Mouse (Mus musculus): ENCODE measurements around the gene Stac2. TPM values are rescaled to one million over a fixed set of nuclear protein-coding genes. Genes with fewer than 3 reads are reported as not detected.

The Stac2 gene
- polyA plus RNA-seq, 1 experiment from 2014 or later: 0.42 TPM

DNA sequence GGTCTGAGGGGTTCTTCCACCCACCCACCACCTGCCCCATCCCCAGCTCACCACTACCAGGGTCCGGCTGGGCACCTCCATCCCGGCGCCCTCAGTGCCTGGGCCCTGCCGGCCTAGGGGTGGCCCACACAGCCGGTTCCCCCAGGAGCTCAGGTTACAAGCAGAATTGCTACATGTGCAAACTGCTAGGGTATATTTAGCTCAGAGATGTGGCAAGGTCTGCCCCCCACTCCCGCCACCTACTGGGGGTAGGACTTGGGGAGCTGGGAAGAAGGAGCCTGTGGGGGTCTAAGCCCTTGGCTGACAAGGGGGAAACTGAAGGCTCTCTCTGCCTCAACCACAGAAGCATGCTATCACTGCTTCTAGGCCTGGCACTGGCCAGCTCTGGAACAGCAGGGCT lies 35.0 kb downstream of the Stac2 start:
- H3K27ac ChIP-seq: peak overlapping the region; percentile 62
- WGBS: 78% methylated on average over 6 of the region's 6 CpGs
- H3K36me3 ChIP-seq (replicated peaks): peaks cover 44% of the 10 kb centered on the region
- H3K9me3 ChIP-seq: no peaks in the 10 kb centered on the region
- no peak for DNase-seq (ENCODE audit: extremely low spot score, low spot score)
- peak overlapping the region; percentile 18; the same call in 1 of the 2 replicates for H3K4me3 ChIP-seq
- peaks cover 34% of the 10 kb centered on the region for H3K27me3 ChIP-seq (ENCODE audit: poor library complexity, severe bottlenecking)
- peaks cover 54% of the 10 kb centered on the region for H3K4me1 ChIP-seq

DNA sequence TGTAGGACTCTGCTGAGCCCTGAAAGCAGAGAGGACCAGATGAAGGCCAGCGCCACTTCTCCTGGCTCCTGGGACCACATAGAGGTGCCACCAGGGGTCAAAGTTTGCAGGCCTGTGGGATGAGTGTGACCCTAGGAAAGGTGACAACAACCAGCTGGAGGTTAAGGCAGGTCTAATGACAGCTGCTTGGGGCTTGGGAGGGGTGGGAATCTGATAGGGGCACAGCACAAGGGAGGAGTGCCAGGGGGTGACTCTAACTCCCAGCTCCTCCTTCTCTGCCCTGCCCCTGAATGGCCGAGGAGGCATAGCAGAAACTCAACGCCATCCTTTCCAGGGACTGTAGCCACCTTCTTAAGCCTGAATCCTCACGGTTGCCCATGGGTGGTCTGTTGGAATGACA lies 36.4 kb downstream of the Stac2 start:
- Histone ChIP-seq H3K27ac (no peak overlapping the region), H3K27me3 (ENCODE audit: poor library complexity, severe bottlenecking) (peaks cover 46% of the 10 kb centered on the region), H3K9me3 (no peaks in the 10 kb centered on the region), H3K4me3 (no peak overlapping the region), H3K36me3 (replicated peaks) (peaks cover 45% of the 10 kb centered on the region), H3K4me1 (peaks cover 50% of the 10 kb centered on the region)
- 81% methylated on average over 4 of the region's 4 CpGs for WGBS
- DNase-seq (ENCODE audit: extremely low spot score, low spot score): no peak

DNA sequence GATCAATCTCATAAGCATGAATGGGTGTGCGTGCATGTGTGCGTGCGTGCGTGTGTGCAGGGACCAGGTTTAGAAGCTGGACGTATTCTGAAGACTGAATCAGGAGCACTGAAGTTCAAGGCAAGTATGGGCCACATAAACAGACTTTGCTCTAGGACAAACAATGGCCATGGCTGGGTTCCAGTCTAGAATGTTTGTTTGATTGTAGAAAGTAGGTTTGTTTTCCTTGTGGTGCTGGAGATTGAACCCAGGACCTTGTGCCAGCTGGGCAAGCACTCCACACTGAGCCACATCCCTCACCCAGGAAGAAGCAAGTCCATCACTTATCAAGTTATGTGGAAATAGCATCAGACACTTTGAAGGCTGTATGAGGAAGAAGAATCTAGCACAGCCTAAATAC lies 37.1 kb downstream of the Stac2 start:
- 94% methylated on average over 5 of the region's 5 CpGs for WGBS
- H3K4me1 ChIP-seq: peaks cover 47% of the 10 kb centered on the region
- H3K36me3 ChIP-seq (replicated peaks): peaks cover 48% of the 10 kb centered on the region
- H3K27me3 ChIP-seq (ENCODE audit: poor library complexity, severe bottlenecking): peaks cover 45% of the 10 kb centered on the region
- no peak overlapping the region for H3K27ac ChIP-seq
- no peaks in the 10 kb centered on the region for H3K9me3 ChIP-seq
- no peak overlapping the region for H3K4me3 ChIP-seq
- no peak for DNase-seq (ENCODE audit: extremely low spot score, low spot score)

DNA sequence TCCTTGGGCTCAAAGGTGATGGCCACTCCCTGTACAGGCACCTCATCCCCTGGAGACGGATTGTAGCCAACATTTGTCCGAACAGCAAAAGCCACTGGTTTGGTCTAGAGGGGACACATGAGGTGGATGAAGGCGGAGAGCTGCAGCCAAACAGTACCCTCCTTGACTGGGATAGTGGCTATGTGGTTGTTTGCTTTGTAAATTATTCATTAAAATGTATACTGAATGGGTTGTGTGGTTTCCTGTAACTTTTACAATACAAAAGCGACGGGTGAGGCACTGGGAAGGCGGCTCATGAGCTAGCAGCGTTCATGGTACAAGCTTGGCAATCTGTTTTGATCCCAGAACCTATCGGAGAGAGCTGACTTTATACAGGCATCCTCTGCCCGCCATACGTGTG lies 40.4 kb downstream of the Stac2 start:
- 88% methylated on average over 10 of the region's 10 CpGs for WGBS

DNA sequence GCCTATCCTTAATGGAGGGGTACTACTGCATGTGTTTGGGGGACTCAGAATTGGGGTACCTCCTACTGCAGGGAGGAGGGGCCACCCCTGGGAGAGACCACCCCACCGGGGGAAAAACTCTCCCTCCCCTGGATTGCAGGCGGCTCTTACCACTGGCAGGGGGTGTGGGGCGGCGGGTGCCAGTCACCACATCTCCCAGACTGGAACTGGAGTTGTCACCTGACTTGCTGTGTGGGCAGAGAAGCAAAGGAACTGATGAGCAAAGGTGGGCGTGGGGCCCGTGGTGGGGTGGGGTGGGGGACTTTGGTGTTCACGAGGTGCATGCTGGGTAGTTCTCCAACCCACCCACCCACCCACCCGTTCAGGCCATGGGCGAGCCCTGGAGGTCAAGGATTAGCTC lies 41.5 kb downstream of the Stac2 start:
- H3K9me3 ChIP-seq: no peaks in the 10 kb centered on the region
- no peak for DNase-seq (ENCODE audit: extremely low spot score, low spot score)
- no peak overlapping the region for H3K27ac ChIP-seq
- 72% methylated on average over 9 of the region's 9 CpGs for WGBS
- H3K27me3 ChIP-seq (ENCODE audit: poor library complexity, severe bottlenecking): peaks cover 18% of the 10 kb centered on the region
- H3K4me3 ChIP-seq: no peak overlapping the region
- H3K4me1 ChIP-seq: peaks cover 14% of the 10 kb centered on the region
- peaks cover 59% of the 10 kb centered on the region for H3K36me3 ChIP-seq (replicated peaks)

More for the DNA sequence above, 40.4 kb downstream of the Stac2 start:
- no peaks in the 10 kb centered on the region for H3K9me3 ChIP-seq
- H3K4me3 ChIP-seq: no peak overlapping the region
- H3K36me3 ChIP-seq (replicated peaks): peaks cover 66% of the 10 kb centered on the region
- H3K27me3 ChIP-seq (ENCODE audit: poor library complexity, severe bottlenecking): peaks cover 19% of the 10 kb centered on the region
- H3K4me1 ChIP-seq: peaks cover 14% of the 10 kb centered on the region
- no peak overlapping the region for H3K27ac ChIP-seq
- no peak for DNase-seq (ENCODE audit: extremely low spot score, low spot score)

DNA sequence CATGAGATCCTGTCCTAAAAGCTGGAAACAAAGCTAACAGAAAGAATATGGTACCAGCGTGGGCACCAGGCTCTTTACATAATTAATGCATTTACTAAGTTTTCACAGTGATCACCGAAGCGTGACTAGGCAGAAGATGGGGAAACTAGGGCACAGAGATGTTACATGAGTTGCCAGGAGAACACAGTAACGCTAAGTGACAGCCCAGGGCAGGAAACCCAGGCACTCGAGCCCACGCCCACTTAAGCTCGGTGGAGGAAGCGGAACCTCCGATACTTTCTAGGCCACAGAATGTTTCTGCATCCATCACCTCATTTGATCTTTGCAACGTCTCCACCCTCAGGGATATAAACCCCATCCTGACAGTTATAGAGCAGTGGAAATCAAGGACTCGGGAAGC lies 45.2 kb downstream of the Stac2 start:
- Histone ChIP-seq H3K9me3 (no peaks in the 10 kb centered on the region), H3K4me3 (no peak overlapping the region), H3K27me3 (ENCODE audit: poor library complexity, severe bottlenecking) (peaks cover 48% of the 10 kb centered on the region), H3K36me3 (replicated peaks) (peaks cover 51% of the 10 kb centered on the region), H3K4me1 (peaks cover 32% of the 10 kb centered on the region), H3K27ac (no peak overlapping the region)
- no peak for DNase-seq (ENCODE audit: extremely low spot score, low spot score)
- 88% methylated on average over 11 of the region's 11 CpGs for WGBS

DNA sequence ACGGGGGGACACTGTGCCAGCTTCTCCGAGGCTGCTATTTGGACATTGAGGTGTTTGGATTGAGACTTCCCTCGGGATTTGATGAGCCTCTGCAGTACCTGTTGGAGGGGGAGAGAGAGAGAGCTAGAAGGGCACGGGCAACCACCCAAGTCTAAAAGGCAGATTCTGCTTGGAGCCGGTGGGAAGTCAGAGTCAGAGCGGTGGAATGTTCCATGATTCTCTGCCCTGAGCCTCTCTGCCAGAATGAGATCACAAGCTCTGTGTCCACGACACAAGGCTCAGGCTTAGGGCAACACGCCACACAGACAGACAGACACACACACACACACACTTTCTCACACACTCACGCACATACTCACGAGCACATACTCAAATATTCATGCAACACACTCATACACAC lies 47.6 kb downstream of the Stac2 start:
- Histone ChIP-seq H3K4me1 (peaks cover 42% of the 10 kb centered on the region), H3K27me3 (ENCODE audit: poor library complexity, severe bottlenecking) (peaks cover 54% of the 10 kb centered on the region), H3K36me3 (replicated peaks) (peaks cover 47% of the 10 kb centered on the region), H3K9me3 (no peaks in the 10 kb centered on the region), H3K4me3 (no peak overlapping the region), H3K27ac (no peak overlapping the region)
- no peak for DNase-seq (ENCODE audit: extremely low spot score, low spot score)
- WGBS: 85% methylated on average over 10 of the region's 10 CpGs

DNA sequence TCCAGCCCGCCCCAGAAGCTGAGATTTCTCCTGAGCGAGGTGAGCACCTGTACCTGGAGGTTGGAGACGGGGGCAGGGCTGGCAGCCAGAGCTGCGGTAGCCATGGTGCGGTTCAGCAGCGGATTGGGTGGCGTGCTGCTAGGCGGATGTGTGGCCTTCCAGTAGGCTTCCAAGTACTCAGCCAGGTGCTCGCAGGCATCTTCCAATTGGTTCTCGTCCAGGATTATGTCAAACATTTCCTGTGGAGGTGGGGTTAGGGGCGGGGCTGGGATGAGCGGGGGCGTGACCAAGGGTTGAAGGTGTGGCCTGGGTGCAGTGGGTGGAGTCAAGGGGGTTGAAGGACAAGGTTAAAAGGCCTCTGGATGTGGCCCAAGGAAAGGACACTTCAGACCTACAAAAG lies 48.2 kb downstream of the Stac2 start:
- no peak overlapping the region for H3K27ac ChIP-seq
- peaks cover 48% of the 10 kb centered on the region for H3K4me1 ChIP-seq
- no peaks in the 10 kb centered on the region for H3K9me3 ChIP-seq
- peaks cover 60% of the 10 kb centered on the region for H3K27me3 ChIP-seq (ENCODE audit: poor library complexity, severe bottlenecking)
- no peak for DNase-seq (ENCODE audit: extremely low spot score, low spot score)
- 0 out of 2 replicates have a peak overlapping the region, but pooled peaks have one; percentile 13 for H3K4me3 ChIP-seq
- WGBS: 35% methylated on average over 13 of the region's 13 CpGs
- peaks cover 42% of the 10 kb centered on the region for H3K36me3 ChIP-seq (replicated peaks)

DNA sequence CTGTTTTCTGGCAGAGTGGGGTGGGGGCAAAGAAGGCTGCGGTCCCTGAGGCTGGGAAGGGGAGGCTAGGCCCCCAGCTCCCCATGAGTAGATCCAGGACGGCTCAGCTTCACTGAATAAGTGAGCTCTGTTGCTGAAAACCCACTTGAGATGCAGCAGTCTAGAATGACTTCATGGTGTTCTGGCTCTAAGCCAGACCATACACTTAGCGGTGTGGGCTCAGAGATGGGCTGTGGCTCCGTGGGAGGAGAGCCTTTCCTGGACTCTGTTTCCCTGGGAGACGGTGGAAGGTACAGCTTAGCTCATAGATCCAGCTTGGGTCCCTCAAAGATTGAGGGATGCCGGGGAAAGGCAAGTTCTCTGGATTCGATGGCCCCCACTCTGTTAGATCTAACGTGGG lies 49.1 kb downstream of the Stac2 start:
- Histone ChIP-seq H3K4me3 (no peak overlapping the region), H3K27me3 (ENCODE audit: poor library complexity, severe bottlenecking) (peaks cover 70% of the 10 kb centered on the region), H3K27ac (no peak overlapping the region)

DNA sequence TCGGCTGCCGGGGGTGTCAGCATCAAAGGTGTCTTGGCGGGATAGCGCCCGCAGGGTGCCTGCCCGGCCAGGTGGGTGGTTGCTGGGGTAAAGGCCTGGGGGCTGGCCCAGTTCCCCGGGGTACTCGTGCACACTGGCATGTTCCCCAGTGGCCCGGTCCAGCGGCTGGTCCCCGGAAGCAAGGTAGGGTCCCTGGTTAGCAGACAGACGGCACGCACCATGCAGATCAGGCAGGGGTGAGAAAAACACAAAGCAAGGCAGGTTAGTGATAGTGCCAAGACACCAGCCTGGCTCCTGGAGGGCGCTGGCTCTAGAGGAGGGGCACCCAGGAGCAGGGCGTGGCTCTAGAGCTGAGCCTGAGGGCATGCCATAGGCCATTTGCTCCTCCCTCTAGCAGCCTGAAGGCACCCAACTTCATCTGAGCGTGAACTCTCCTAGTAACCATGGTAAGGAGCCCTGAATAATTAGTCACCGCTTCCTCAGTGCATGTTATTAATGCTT lies 50.0 kb downstream of the Stac2 start:
- peaks cover 49% of the 10 kb centered on the region for H3K4me1 ChIP-seq

More for the DNA sequence above, 49.1 kb downstream of the Stac2 start:
- no peak for DNase-seq (ENCODE audit: extremely low spot score, low spot score)
- Histone ChIP-seq H3K36me3 (replicated peaks) (peaks cover 34% of the 10 kb centered on the region), H3K4me1 (peaks cover 49% of the 10 kb centered on the region), H3K9me3 (no peaks in the 10 kb centered on the region)
- WGBS: 93% methylated on average over 8 of the region's 8 CpGs

DNA sequence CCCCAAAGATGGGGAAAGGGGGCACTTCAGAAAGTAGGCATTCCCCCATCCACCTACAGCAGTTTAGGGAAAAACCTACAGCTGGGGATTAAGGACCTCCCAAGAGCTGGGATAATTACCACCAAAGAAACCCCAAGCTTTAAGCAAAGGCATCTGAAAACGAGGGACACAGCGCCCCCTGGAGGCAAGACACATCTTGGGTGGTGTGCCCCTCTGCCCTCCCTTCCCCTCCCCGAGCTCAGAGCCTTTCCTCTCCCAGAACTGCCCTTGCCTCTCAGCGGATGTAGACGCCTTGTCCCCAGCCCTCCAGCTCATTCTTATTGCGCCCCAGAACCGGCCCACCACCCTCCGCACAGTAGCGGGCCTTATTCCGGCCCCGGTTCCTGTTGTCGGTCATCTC lies 50.6 kb downstream of the Stac2 start:
- WGBS: 7% methylated on average over 12 of the region's 12 CpGs
- peak overlapping the region; percentile 40 for H3K4me3 ChIP-seq
- peaks cover 49% of the 10 kb centered on the region for H3K4me1 ChIP-seq

More for the DNA sequence above, 50.0 kb downstream of the Stac2 start:
- Histone ChIP-seq H3K36me3 (replicated peaks) (peaks cover 27% of the 10 kb centered on the region), H3K9me3 (no peaks in the 10 kb centered on the region), H3K4me3 (peak overlapping the region; percentile 40), H3K27me3 (ENCODE audit: poor library complexity, severe bottlenecking) (peaks cover 79% of the 10 kb centered on the region), H3K27ac (peak overlapping the region; percentile 45; the same call in 1 of the 2 replicates)
- no peak for DNase-seq (ENCODE audit: extremely low spot score, low spot score)
- 30% methylated on average over 17 of the region's 17 CpGs for WGBS

DNA sequence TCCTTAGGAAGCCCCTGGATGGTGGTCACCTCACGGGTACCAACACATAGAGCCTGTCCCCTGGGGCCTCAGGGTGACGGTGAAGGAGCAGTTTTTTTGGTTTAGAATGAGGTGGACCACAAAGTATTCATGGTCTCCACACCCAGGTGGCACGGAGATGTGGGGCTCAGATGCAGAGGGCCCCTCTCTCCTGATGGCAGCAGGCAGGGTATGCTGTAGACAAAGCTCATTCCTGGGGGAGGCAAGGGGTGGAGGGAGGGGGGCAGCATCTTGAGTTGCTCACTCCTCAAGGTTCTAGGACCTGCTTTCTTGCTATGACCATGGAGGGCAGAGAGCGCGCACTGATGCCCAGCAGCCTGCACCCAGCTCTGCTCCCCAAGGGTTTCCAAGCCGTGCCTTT lies 51.3 kb downstream of the Stac2 start:
- Histone ChIP-seq H3K4me3 (peak overlapping the region; percentile 40; the same call in 1 of the 2 replicates), H3K9me3 (no peaks in the 10 kb centered on the region), H3K27me3 (ENCODE audit: poor library complexity, severe bottlenecking) (peaks cover 91% of the 10 kb centered on the region), H3K27ac (peak overlapping the region; percentile 30; the same call in 1 of the 2 replicates), H3K4me1 (peaks cover 49% of the 10 kb centered on the region), H3K36me3 (replicated peaks) (peaks cover 20% of the 10 kb centered on the region)
- WGBS: 52% methylated on average over 6 of the region's 6 CpGs
- no peak for DNase-seq (ENCODE audit: extremely low spot score, low spot score)

More for the DNA sequence above, 50.6 kb downstream of the Stac2 start:
- Histone ChIP-seq H3K36me3 (replicated peaks) (peaks cover 24% of the 10 kb centered on the region), H3K9me3 (no peaks in the 10 kb centered on the region), H3K27me3 (ENCODE audit: poor library complexity, severe bottlenecking) (peaks cover 85% of the 10 kb centered on the region), H3K27ac (peak overlapping the region; percentile 45; the same call in 1 of the 2 replicates)
- DNase-seq (ENCODE audit: extremely low spot score, low spot score): peak; percentile 85

DNA sequence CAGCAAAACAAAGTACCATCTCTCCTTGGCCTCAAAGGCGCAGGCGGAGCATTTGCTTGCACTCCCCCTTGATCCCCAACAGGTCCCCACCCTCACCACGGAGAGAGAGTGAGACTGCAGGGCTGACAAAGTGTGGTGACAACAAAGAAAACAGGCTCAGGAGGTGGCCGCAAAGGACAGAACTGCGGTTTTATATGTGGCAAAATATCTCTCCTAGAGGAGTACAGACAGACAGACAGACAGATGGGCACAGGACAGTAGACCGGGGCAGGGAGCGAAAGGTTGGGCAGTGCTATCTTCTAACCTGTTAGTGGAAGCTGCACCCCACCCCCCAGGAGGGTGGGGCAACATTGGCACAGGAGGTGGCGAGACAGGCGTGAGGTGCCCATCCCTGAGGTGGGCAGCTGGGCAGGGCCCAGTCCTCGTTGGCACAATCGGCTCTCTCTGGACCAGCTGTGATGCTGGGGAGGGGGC lies 51.9 kb downstream of the Stac2 start:
- H3K36me3 ChIP-seq (replicated peaks): peaks cover 20% of the 10 kb centered on the region
- H3K27ac ChIP-seq: no peak overlapping the region
- peaks cover 97% of the 10 kb centered on the region for H3K27me3 ChIP-seq (ENCODE audit: poor library complexity, severe bottlenecking)
- WGBS: 35% methylated on average over 11 of the region's 11 CpGs
- no peak overlapping the region; the same call in 1 of the 2 replicates for H3K4me3 ChIP-seq
- no peaks in the 10 kb centered on the region for H3K9me3 ChIP-seq
- no peak for DNase-seq (ENCODE audit: extremely low spot score, low spot score)
- peaks cover 49% of the 10 kb centered on the region for H3K4me1 ChIP-seq
